Mouse (Mus musculus) heart, embryonic 16.5 days (tissue): ENCODE results near the gene Susd4. TPM values are rescaled to one million over a fixed set of nuclear protein-coding genes. Genes with fewer than 3 reads are reported as not detected.

Experiments
- ATAC-seq: fragments of 200-750 bp; cut with Nextera tagmentation; replicated peaks from 2 replicates; pipeline ENCODE4 v1.8.0; 2017; ENCODE audit warnings: moderate number of reproducible peaks; ENCODE audit not compliant: insufficient read depth, low FRiP score; ENCODE audit errors: extremely low read depth
- H3K27ac ChIP-seq: fragments of 300-500 bp; sonication (generic); 2 replicates; pipeline ENCODE4 v1.5.1; 2014; ENCODE audit warnings: mild to moderate bottlenecking, low read length, control low read depth, moderate library complexity
- H3K27me3 ChIP-seq: fragments of 300-500 bp; sonication (generic); 2 replicates; pipeline ENCODE4 v1.6.1; 2014; ENCODE audit warnings: low read length, mixed read lengths; ENCODE audit not compliant: control insufficient read depth, insufficient read depth
- H3K36me3 ChIP-seq: fragments of 300-500 bp; sonication (generic); 2 replicates; pipeline ENCODE4 v1.6.1; 2014; ENCODE audit not compliant: control insufficient read depth, insufficient read depth
- H3K4me1 ChIP-seq: fragments of 300-500 bp; sonication (generic); 2 replicates; pipeline ENCODE4 v1.6.1; 2014; ENCODE audit warnings: low read length, mixed read lengths; ENCODE audit not compliant: control insufficient read depth, insufficient read depth
- H3K4me2 ChIP-seq: fragments of 300-500 bp; sonication (generic); 2 replicates; pipeline ENCODE4 v1.6.1; 2014; ENCODE audit warnings: low read depth, mild to moderate bottlenecking, control low read depth, low read length
- H3K4me3 ChIP-seq: fragments of 300-500 bp; sonication (generic); 2 replicates; pipeline ENCODE4 v1.5.1; 2014; ENCODE audit warnings: mild to moderate bottlenecking, control low read depth, low read length
- H3K9ac ChIP-seq: fragments of 300-500 bp; sonication (generic); 2 replicates; pipeline ENCODE4 v1.6.1; 2014; ENCODE audit warnings: low read length, control low read depth
- H3K9me3 ChIP-seq: fragments of 300-500 bp; sonication (generic); replicated peaks from 2 replicates; pipeline ENCODE4 v1.6.1; 2016; ENCODE audit warnings: low read length; ENCODE audit not compliant: control insufficient read depth
- WGBS: fragments of 180-500 bp; shearing (Covaris S2); extraction: QIAGEN DNeasy Blood & Tissue Kit; methylation state at CpG from one replicate; pipeline ENCODE4 v1.1.7; 2014; 5-methylcytosine and 5-hydroxymethylcytosine counted together
- polyA plus RNA-seq: library from polyadenylated mRNA; unstranded; fragments of >200 nt; fragmentation: Nextera tagmentation; extraction: Ambion mirVana; gene quantifications from 2 replicates; pipeline ENCODE4 v1.2.1, GENCODE M21; 2015

The Susd4 gene
- polyA plus RNA-seq, 1 experiment from 2014 or later: 5.3 TPM

DNA sequence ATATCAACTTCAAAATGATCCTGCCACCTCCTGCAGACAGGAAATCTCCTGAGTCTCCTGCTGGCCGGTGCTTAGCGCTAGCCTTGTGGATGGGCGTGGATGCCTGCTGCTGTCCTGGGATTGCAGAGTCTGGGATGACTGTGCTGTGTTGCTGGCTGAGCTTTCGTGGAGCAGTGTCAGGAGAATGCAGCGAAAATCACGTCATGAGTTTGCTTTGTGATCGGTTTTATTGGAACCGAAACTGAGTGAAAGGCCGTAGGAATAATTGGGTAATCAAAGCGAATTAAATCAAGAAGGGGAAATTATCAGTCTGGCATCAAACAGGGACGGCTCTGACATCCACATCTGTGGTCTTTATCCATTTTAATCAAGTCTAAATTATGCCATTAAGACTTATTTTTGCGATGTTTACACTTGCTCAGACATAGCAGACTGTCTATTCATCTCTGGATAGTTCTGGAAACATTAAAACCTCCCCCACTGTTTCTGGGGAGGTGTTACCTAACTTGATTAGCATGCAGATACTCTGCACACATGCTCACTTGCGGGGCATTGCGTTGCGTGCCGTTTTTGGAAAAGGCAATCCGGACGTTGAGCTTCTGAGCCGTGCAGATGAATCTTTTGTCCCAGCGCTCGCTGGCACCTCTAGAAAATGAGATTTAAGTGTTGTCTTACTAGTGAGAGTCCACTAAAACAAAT is 60.2 kb downstream of the Susd4 start:
- no peak overlapping the region for H3K27ac ChIP-seq
- 63% methylated on average over 21 of the region's 21 CpGs for WGBS

DNA sequence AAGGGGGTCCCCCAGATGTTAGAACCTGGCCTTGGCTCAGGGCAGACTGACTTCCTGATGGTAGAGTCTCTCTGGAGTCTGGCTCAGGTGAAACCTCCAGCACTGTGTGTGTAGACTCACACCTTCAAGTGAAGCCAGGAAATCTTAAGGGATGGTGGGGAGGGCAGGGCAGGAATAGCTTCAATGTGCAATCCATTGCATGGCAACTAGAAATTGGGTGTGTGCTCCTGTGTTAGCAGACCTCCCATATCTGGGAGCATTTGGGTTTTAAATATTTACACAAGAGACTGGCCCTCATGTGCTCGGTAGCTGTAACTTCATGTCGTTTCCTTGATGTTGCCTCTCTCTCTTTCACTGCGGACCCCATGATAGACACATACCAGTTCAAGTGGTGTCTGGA is 62.9 kb downstream of the Susd4 start:
- H3K27me3 ChIP-seq: no peaks in the 10 kb centered on the region
- no peaks in the 10 kb centered on the region for H3K4me1 ChIP-seq
- H3K4me3 ChIP-seq: no peak overlapping the region
- no peak overlapping the region for H3K27ac ChIP-seq
- no peaks in the 10 kb centered on the region for H3K36me3 ChIP-seq
- no peak for ATAC-seq
- H3K4me2 ChIP-seq: no peak overlapping the region
- 68% methylated on average over 3 of the region's 3 CpGs for WGBS
- H3K9me3 ChIP-seq: no peaks in the 10 kb centered on the region
- no peak overlapping the region for H3K9ac ChIP-seq

More for the DNA sequence above, 60.2 kb downstream of the Susd4 start:
- ATAC-seq: no peak
- no peak overlapping the region for H3K4me3 ChIP-seq
- no peaks in the 10 kb centered on the region for H3K36me3 ChIP-seq
- H3K27me3 ChIP-seq: no peaks in the 10 kb centered on the region
- no peak overlapping the region for H3K4me2 ChIP-seq
- no peaks in the 10 kb centered on the region for H3K9me3 ChIP-seq
- peaks cover 2% of the 10 kb centered on the region for H3K4me1 ChIP-seq
- H3K9ac ChIP-seq: no peak overlapping the region

DNA sequence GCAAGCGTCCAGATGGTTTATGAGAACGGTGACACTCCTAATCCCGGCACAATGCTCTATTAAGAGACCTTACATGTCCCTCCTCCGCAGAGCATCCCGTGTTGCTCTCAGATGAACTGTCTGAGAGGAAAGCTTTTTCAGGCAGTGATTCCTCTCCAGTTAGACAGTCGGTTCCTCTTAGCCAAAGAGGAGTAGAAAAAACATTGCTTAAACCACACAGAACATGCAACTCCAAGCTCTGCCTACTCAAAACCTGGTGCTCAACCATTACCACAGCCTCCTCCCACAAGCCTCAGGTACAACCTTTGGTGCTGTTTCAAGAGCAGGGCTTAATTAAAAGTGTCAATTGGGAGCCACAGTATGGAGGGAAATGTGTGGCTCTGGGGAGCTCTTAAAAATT is 74.4 kb downstream of the Susd4 start:
- Histone ChIP-seq H3K36me3 (no peaks in the 10 kb centered on the region), H3K27me3 (no peaks in the 10 kb centered on the region; the same call in 1 of the 2 replicates), H3K27ac (no peak overlapping the region), H3K4me2 (no peak overlapping the region), H3K9me3 (no peaks in the 10 kb centered on the region), H3K4me1 (no peaks in the 10 kb centered on the region), H3K9ac (no peak overlapping the region), H3K4me3 (no peak overlapping the region)
- WGBS: 67% methylated on average over 6 of the region's 6 CpGs
- no peak for ATAC-seq

DNA sequence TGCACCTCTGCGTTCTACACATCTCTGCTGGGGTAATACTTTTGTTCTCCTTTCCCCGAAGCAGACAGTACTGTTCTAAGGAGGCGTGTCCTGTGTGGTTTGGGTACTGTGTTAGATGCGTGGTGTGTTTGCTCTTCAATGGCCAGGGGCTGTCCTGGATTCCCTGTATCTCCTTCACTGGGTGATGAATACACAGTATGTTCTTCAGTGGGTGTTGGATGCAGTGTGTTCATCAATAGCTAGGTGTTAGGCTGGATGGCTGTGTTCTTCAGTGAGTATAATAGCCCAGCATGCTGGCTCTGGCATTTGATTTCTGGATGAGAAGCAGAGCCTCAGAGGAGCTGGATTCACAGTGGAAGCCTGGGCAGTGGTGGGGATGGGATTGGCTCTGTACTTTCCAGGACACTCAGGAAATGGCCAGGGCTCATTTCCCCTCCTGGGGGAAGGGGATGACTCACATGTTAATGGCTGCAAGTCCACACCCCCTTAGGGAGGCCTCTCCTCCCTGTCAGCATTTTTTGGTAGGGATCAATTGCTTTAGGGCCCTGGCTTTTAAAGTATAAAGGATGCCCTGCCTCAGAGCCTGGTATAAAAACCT is 75.8 kb downstream of the Susd4 start:
- H3K9ac ChIP-seq: no peak overlapping the region
- H3K36me3 ChIP-seq: no peaks in the 10 kb centered on the region
- 81% methylated on average over 4 of the region's 4 CpGs for WGBS
- no peaks in the 10 kb centered on the region; the same call in 1 of the 2 replicates for H3K27me3 ChIP-seq
- H3K27ac ChIP-seq: no peak overlapping the region
- no peak; the same call in 1 of the 2 replicates for ATAC-seq
- no peaks in the 10 kb centered on the region for H3K4me1 ChIP-seq
- no peaks in the 10 kb centered on the region for H3K9me3 ChIP-seq
- no peak overlapping the region for H3K4me3 ChIP-seq
- no peak overlapping the region for H3K4me2 ChIP-seq

DNA sequence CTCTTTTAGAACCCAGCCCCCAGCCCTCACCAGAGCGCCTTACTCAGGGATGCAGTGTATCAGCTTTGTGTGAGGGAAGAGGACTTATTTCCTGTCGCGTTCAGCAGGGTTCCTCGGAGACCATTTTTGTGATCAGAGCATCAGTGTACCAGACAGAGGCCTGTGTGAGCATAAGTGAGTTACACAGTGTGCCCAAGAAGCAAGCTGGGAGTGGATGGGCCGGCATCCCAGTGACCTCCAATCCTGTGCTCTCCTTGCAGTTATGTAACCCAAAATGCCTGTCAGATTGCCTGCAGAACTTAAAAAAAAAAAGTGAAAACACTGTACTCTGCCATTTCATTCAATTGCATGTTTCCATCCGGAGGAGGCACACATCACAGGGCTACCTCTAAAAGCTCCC is 76.4 kb downstream of the Susd4 start:
- H3K4me2 ChIP-seq: no peak overlapping the region
- H3K4me3 ChIP-seq: no peak overlapping the region
- no peaks in the 10 kb centered on the region; the same call in 1 of the 2 replicates for H3K27me3 ChIP-seq
- ATAC-seq: no peak
- WGBS: 56% methylated on average over 6 of the region's 6 CpGs
- no peaks in the 10 kb centered on the region for H3K36me3 ChIP-seq
- no peak overlapping the region for H3K27ac ChIP-seq
- H3K4me1 ChIP-seq: no peaks in the 10 kb centered on the region
- H3K9me3 ChIP-seq: no peaks in the 10 kb centered on the region
- no peak overlapping the region for H3K9ac ChIP-seq

DNA sequence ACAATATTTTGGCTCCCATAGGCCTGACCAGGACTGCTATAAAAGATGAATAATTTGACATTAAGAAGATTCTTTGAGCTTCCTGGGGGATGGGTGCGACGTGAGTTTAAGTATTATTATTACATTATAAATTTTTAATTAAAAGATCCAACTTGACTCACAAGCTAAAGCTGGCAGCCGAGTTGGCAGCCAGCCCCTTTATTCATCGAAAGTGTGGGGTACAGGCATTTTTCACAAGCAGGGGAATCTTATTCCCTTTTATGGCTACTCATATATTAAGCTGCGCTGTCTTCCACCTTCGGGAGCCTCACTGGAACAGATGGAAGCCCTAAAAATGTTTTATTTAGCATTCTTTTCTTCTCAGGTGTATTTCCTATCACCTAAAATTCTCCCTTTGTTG is 76.9 kb downstream of the Susd4 start:
- H3K4me2 ChIP-seq: no peak overlapping the region
- WGBS: 93% methylated on average over 6 of the region's 6 CpGs
- ATAC-seq: no peak
- no peak overlapping the region for H3K27ac ChIP-seq
- H3K9ac ChIP-seq: no peak overlapping the region
- H3K9me3 ChIP-seq: no peaks in the 10 kb centered on the region
- H3K36me3 ChIP-seq: no peaks in the 10 kb centered on the region
- no peaks in the 10 kb centered on the region for H3K4me1 ChIP-seq
- no peak overlapping the region for H3K4me3 ChIP-seq
- no peaks in the 10 kb centered on the region; the same call in 1 of the 2 replicates for H3K27me3 ChIP-seq

DNA sequence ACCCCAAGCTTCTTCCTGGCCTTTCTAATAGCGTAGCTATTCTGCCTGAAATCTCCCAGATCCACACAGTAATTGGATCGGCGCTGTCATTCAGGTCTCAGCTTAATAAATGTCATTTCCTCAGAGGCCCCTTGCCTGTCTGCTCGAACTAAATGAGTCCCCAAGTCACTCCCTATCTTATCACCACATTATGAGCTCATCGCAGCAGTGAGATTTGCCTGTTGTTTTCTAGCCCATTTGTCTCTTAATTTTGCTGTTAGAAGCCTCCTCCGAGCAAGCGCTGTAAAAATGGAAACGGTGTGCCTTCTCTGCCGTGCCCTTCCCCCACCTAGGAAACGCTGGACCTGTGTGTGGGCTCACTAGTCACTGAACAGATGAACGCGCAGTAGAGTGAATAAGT is 85.9 kb downstream of the Susd4 start:
- no peaks in the 10 kb centered on the region for H3K9me3 ChIP-seq
- H3K4me3 ChIP-seq: no peak overlapping the region
- H3K36me3 ChIP-seq: no peaks in the 10 kb centered on the region
- 41% methylated on average over 12 of the region's 12 CpGs for WGBS
- ATAC-seq: no peak
- no peak overlapping the region for H3K4me2 ChIP-seq
- H3K4me1 ChIP-seq: no peaks in the 10 kb centered on the region
- H3K27me3 ChIP-seq: no peaks in the 10 kb centered on the region
- H3K9ac ChIP-seq: no peak overlapping the region
- no peak overlapping the region for H3K27ac ChIP-seq

DNA sequence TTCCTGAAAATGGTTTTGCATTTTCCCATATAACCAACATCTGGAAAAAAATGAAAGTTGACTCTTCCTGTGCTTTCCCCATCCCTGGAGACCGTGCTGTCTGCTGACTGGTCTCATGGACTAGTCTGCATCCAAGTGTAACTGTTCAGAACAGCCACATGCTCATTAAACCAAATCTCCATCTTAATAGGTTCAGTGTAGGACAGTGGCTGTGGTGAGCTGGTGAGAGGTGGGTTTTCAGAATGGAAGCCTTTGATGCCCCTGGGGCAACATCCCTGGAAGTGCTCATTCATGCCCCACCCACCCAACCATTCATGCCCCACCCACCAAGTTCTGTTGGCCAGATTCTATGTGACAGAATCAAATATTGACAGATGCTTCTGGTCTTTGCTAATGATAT is 86.4 kb downstream of the Susd4 start:
- Histone ChIP-seq H3K4me3 (no peak overlapping the region), H3K4me1 (no peaks in the 10 kb centered on the region), H3K4me2 (no peak overlapping the region), H3K27ac (no peak overlapping the region), H3K9me3 (no peaks in the 10 kb centered on the region), H3K36me3 (no peaks in the 10 kb centered on the region), H3K9ac (no peak overlapping the region), H3K27me3 (no peaks in the 10 kb centered on the region)
- 79% methylated on average over 1 of the region's 1 CpGs for WGBS
- no peak for ATAC-seq

DNA sequence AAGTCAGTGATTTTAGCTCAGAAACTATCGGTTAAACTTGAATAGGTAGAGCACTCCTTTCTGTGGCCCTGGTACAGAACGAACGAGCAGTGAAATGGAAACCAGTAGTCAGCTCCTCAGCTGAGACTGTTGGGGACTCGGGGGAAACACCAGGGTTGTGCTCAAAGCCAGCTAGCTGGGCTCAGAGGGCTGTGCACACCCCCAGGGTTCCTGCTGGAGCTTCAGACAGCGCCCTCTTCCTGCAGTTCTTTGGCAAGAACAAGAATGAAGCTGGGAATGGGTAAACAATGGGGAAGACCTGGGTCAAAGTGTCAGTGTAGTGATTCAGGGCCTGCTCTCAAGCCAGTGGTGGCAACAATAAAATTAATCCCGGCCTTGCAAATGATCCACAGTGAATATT is 88.5 kb downstream of the Susd4 start:
- no peaks in the 10 kb centered on the region for H3K36me3 ChIP-seq
- 61% methylated on average over 6 of the region's 6 CpGs for WGBS
- no peak for ATAC-seq

More for the DNA sequence above, 88.5 kb downstream of the Susd4 start:
- H3K4me1 ChIP-seq: no peaks in the 10 kb centered on the region
- H3K9me3 ChIP-seq: no peaks in the 10 kb centered on the region
- H3K27me3 ChIP-seq: no peaks in the 10 kb centered on the region
- no peak overlapping the region for H3K9ac ChIP-seq
- H3K4me3 ChIP-seq: no peak overlapping the region
- H3K4me2 ChIP-seq: no peak overlapping the region
- no peak overlapping the region for H3K27ac ChIP-seq
